Mouse (Mus musculus) thymus, postnatal 0 days (tissue): ENCODE results near the gene Sptan1. TPM values are rescaled to one million over a fixed set of nuclear protein-coding genes. Genes with fewer than 3 reads are reported as not detected.

ENCODE experiments used
- microRNA-seq: library from miRNA; unstranded; fragments of <30 nt; microRNA quantifications from one replicate; pipeline ENCODE4, GENCODE M21; 2016; ENCODE audit warnings: borderline number of aligned reads
- polyA plus RNA-seq: library from polyadenylated mRNA; unstranded; fragments of >200 nt; fragmentation: Nextera tagmentation; extraction: Ambion mirVana; gene quantifications from 2 replicates; pipeline ENCODE4 v1.2.1, GENCODE M21; 2015

Sptan1 gene
- polyA plus RNA-seq, 1 experiment from 2014 or later: 47.5 TPM

Small RNA genes within 50 kb of the gene (microRNA-seq; reads per million reads assigned to microRNA genes)
- gene Mir6997: not detected

Other genes with a start within 250 kb of the Sptan1 start
- gene Gm13420, start 213.9 kb upstream of the Sptan1 start, polyA plus RNA-seq: 0.19 TPM in 1 of 2 replicates, not detected in the other
- not detected in 2 replicates for gene Gm13547, start 206.2 kb upstream of the Sptan1 start, polyA plus RNA-seq
- gene Coq4, start 178.1 kb upstream of the Sptan1 start, polyA plus RNA-seq: 13.9 and 14.9 TPM in 2 replicates
- 21.3 and 27.7 TPM in 2 replicates for gene Trub2, start 177.1 kb upstream of the Sptan1 start, polyA plus RNA-seq
- 6.1 and 6.6 TPM in 2 replicates for gene Slc27a4, start 162.9 kb upstream of the Sptan1 start, polyA plus RNA-seq
- gene Urm1, start 145.5 kb upstream of the Sptan1 start, polyA plus RNA-seq: 14.8 and 18.0 TPM in 2 replicates
- gene Cercam, start 96.4 kb upstream of the Sptan1 start, polyA plus RNA-seq: 7.0 and 8.6 TPM in 2 replicates
- gene Odf2, start 76.3 kb upstream of the Sptan1 start, polyA plus RNA-seq: 47.9 and 56.2 TPM in 2 replicates
- gene Gle1, start 30.1 kb upstream of the Sptan1 start, polyA plus RNA-seq: 47.6 and 55.3 TPM in 2 replicates
- 13.6 and 15.4 TPM in 2 replicates for gene Wdr34, start 83.3 kb downstream of the Sptan1 start, polyA plus RNA-seq
- 418 and 429 TPM in 2 replicates for gene Set, start 91.8 kb downstream of the Sptan1 start, polyA plus RNA-seq
- 3.5 and 3.7 TPM in 2 replicates for gene Pkn3, start 112.1 kb downstream of the Sptan1 start, polyA plus RNA-seq
- 28.8 and 29.5 TPM in 2 replicates for gene Zdhhc12, start 128.1 kb downstream of the Sptan1 start, polyA plus RNA-seq
- 5.6 and 9.6 TPM in 2 replicates for gene Zer1, start 159.0 kb downstream of the Sptan1 start, polyA plus RNA-seq
- gene Tbc1d13, start 168.2 kb downstream of the Sptan1 start, polyA plus RNA-seq: 4.9 and 5.7 TPM in 2 replicates
- 22.6 and 23.5 TPM in 2 replicates for gene Endog, start 205.9 kb downstream of the Sptan1 start, polyA plus RNA-seq
- gene Spout1, start 212.9 kb downstream of the Sptan1 start, polyA plus RNA-seq: 44.8 and 46.0 TPM in 2 replicates
- 14.5 and 15.5 TPM in 2 replicates for gene Kyat1, start 240.3 kb downstream of the Sptan1 start, polyA plus RNA-seq